Mouse (Mus musculus): Measurements from ENCODE around the gene Itpka.

GRCm38 (mm10) chr2:119767246-119767645 is 25.1 kb downstream of the Itpka start:
- TF ChIP-seq POLR2A (IDR thresholded peaks at IDR 0.05; ENCODE audit: low read depth, low read length), result no peak
- TF ChIP-seq CTCF (conservative IDR thresholded peaks at IDR 0.05; ENCODE audit: insufficient read depth, insufficient read length, low read depth, low read length), result peak; percentile 31; the same call in 1 of the 2 replicates
